In the genomic region with DNA sequence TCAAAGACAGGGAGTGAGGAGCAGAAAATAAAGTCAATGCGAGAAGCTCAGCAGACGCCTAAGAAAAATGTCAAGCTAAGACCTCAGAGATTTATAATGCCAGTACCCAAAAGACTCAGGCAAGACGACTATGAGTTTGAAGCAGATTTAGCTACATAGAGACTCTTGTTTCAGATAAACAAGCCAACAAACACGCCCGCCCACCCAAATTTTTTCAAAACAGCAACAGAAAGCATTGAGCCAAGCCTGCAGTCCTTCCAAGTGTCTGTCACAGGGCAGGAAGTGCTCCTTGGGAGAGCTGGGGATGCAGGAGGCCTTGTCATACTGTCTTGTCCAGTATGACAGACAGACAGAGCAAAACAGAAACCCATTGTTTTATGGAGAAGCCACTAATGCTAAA, we compare ENCODE assay signal across 18 mouse cellular contexts. TPM values are rescaled to one million over a fixed set of nuclear protein-coding genes. Genes with fewer than 3 reads are reported as not detected.
"Had no signal": no experiment of that assay in that cellular context is flagged by ENCODE, and none has a peak within 500 bp of the region (broad histone marks: within the 10 kb centered on the region; RNA-seq: fewer than 3 reads in every experiment).

No protein-coding gene starts in this region.

- H3K4me2 ChIP-seq: limb, embryonic 12.5 days; liver, embryonic 13.5 days; midbrain, embryonic 12.5 days; stomach, embryonic 15.5 days had no signal

- H3K9ac ChIP-seq: limb, embryonic 12.5 days; liver, embryonic 13.5 days; liver, postnatal 0 days; midbrain, embryonic 12.5 days; stomach, embryonic 15.5 days had no signal

- H3K27ac ChIP-seq: limb, embryonic 12.5 days; liver, embryonic 13.5 days; macrophage; midbrain, embryonic 12.5 days; stomach, embryonic 15.5 days had no signal

- H3K9me3 ChIP-seq: limb, embryonic 12.5 days; liver, embryonic 13.5 days; megakaryocyte, embryonic 14.5 days; midbrain, embryonic 12.5 days; stomach, embryonic 15.5 days had no signal

- H3K4me3 ChIP-seq: limb, embryonic 12.5 days; liver, embryonic 13.5 days; midbrain, embryonic 12.5 days; stomach, embryonic 15.5 days had no signal

- H3K4me1 ChIP-seq: limb, embryonic 12.5 days; midbrain, embryonic 12.5 days; stomach, embryonic 15.5 days had no signal

- H3K36me3 ChIP-seq: limb, embryonic 12.5 days; liver, embryonic 13.5 days; midbrain, embryonic 12.5 days; stomach, embryonic 15.5 days had no signal

- H3K27me3 ChIP-seq: limb, embryonic 12.5 days; megakaryocyte, embryonic 14.5 days; midbrain, embryonic 12.5 days; stomach, embryonic 15.5 days had no signal

- DNase-seq: kidney, adult 2 months; liver; liver, embryonic 13.5 days; liver, postnatal 0 days; lung, postnatal 14 days; right cerebral cortex, postnatal 14 days; thymus, adult 2 months; thymus, postnatal 36 days had no signal

RNA-seq across cellular contexts. Expression of gene Cxcr5, which starts 38.0 kb away (rescaled TPM):
- total RNA-seq: layer of hippocampus, postnatal 25 days; left cerebral cortex, adult 8-10 months; left cerebral cortex, postnatal 25 days had no signal
- polyA plus RNA-seq: limb, embryonic 12.5 days; macrophage; midbrain, embryonic 12.5 days; midbrain, embryonic 16.5 days; neural tube, embryonic 14.5 days had no signal
